Mouse (Mus musculus): ENCODE results near the gene Ahcyl2. TPM values are rescaled to one million over a fixed set of nuclear protein-coding genes. Genes with fewer than 3 reads are reported as not detected.

Ahcyl2 gene
- total RNA-seq, 2 experiments from 2014 or later: 10.2 to 14.0 TPM

- no peak for ATAC-seq (replicated peaks; ENCODE audit: poor library complexity)
Measured at GRCm38 (mm10) chr6:29848808-29849207, 81.0 kb downstream of the Ahcyl2 start.

GRCm38 (mm10) chr6:29850096-29850495 is 82.3 kb downstream of the Ahcyl2 start:
- ATAC-seq (replicated peaks; ENCODE audit: poor library complexity): no peak

GRCm38 (mm10) chr6:29850747-29851146 is 82.9 kb downstream of the Ahcyl2 start:
- ATAC-seq (replicated peaks; ENCODE audit: poor library complexity): no peak

- no peak for ATAC-seq (replicated peaks; ENCODE audit: poor library complexity)
Measured at GRCm38 (mm10) chr6:29851873-29852272, 84.1 kb downstream of the Ahcyl2 start.

- peak; percentile 87 for ATAC-seq (replicated peaks; ENCODE audit: poor library complexity)
Measured at GRCm38 (mm10) chr6:29853213-29853899, 85.5 kb downstream of the Ahcyl2 start.

GRCm38 (mm10) chr6:29853900-29854390 is 86.1 kb downstream of the Ahcyl2 start:
- peak; percentile 21; the same call in 1 of the 2 replicates for ATAC-seq (replicated peaks; ENCODE audit: poor library complexity)

- peak; percentile 34; the same call in 1 of the 2 replicates for ATAC-seq (replicated peaks; ENCODE audit: poor library complexity)
Measured at GRCm38 (mm10) chr6:29858619-29859018, 90.8 kb downstream of the Ahcyl2 start.

- no peak for ATAC-seq (replicated peaks; ENCODE audit: poor library complexity)
Measured at GRCm38 (mm10) chr6:29859344-29859743, 91.5 kb downstream of the Ahcyl2 start.

GRCm38 (mm10) chr6:29860238-29860637 is 92.4 kb downstream of the Ahcyl2 start:
- peak; percentile 91 for ATAC-seq (replicated peaks; ENCODE audit: poor library complexity)

- no peak for ATAC-seq (replicated peaks; ENCODE audit: poor library complexity)
Measured at GRCm38 (mm10) chr6:29864926-29865325, 97.1 kb downstream of the Ahcyl2 start.

- ATAC-seq (replicated peaks; ENCODE audit: poor library complexity): no peak
Measured at GRCm38 (mm10) chr6:29866935-29867724, 99.3 kb downstream of the Ahcyl2 start.

GRCm38 (mm10) chr6:29868341-29868895 is 100.6 kb downstream of the Ahcyl2 start:
- ATAC-seq (replicated peaks; ENCODE audit: poor library complexity): no peak

GRCm38 (mm10) chr6:29873654-29874053 is 105.8 kb downstream of the Ahcyl2 start:
- ATAC-seq (replicated peaks; ENCODE audit: poor library complexity): peak; percentile 26; the same call in 1 of the 2 replicates

- ATAC-seq (replicated peaks; ENCODE audit: poor library complexity): no peak
Measured at GRCm38 (mm10) chr6:29875576-29875975, 107.8 kb downstream of the Ahcyl2 start.

GRCm38 (mm10) chr6:29876782-29877181 is 109.0 kb downstream of the Ahcyl2 start:
- no peak for ATAC-seq (replicated peaks; ENCODE audit: poor library complexity)

- ATAC-seq (replicated peaks; ENCODE audit: poor library complexity): no peak
Measured at GRCm38 (mm10) chr6:29879579-29879978, 111.8 kb downstream of the Ahcyl2 start.

- ATAC-seq (replicated peaks; ENCODE audit: poor library complexity): no peak
Measured at GRCm38 (mm10) chr6:29880796-29881195, 113.0 kb downstream of the Ahcyl2 start.

GRCm38 (mm10) chr6:29881936-29882335 is 114.1 kb downstream of the Ahcyl2 start:
- no peak for ATAC-seq (replicated peaks; ENCODE audit: poor library complexity)

GRCm38 (mm10) chr6:29882870-29883269 is 115.1 kb downstream of the Ahcyl2 start:
- no peak for ATAC-seq (replicated peaks; ENCODE audit: poor library complexity)

GRCm38 (mm10) chr6:29891151-29891550 is 123.3 kb downstream of the Ahcyl2 start:
- no peak for ATAC-seq (replicated peaks; ENCODE audit: poor library complexity)

- no peak for ATAC-seq (replicated peaks; ENCODE audit: poor library complexity)
Measured at GRCm38 (mm10) chr6:29896976-29897375, 129.2 kb downstream of the Ahcyl2 start.

GRCm38 (mm10) chr6:29901450-29901849 is 133.6 kb downstream of the Ahcyl2 start:
- no peak for ATAC-seq (replicated peaks; ENCODE audit: poor library complexity)

Data from megakaryocyte progenitor cell, adult 5-6 weeks (primary cell).